Mouse (Mus musculus): ENCODE data around the gene Acyp1. TPM values are rescaled to one million over a fixed set of nuclear protein-coding genes. Genes with fewer than 3 reads are reported as not detected.

Acyp1 gene
- polyA plus RNA-seq, 1 experiment from 2014 or later = 33.6 TPM

GRCm38 (mm10) chr12:85233376-85234358 lies 54.6 kb downstream of the Acyp1 start:
- WGBS = 72% methylated on average over 21 of the region's 21 CpGs
- H3K4me2 ChIP-seq (replicated peaks; ENCODE audit: low read depth) = no peak overlapping the region
- no peak for ATAC-seq (ENCODE audit: low FRiP score, low TSS enrichment)

GRCm38 (mm10) chr12:85227876-85228599 lies 60.2 kb downstream of the Acyp1 start:
- no peak for DNase-seq (ENCODE audit: low spot score)
- no peak for ATAC-seq (ENCODE audit: low FRiP score, low TSS enrichment)
- Histone ChIP-seq H3K4me3 (ENCODE audit: low read depth, low read length) (no peak overlapping the region), H3K36me3 (ENCODE audit: control insufficient read depth, insufficient read depth, low read length) (peaks cover 15% of the 10 kb centered on the region), H3K4me1 (replicated peaks; ENCODE audit: control insufficient read depth, insufficient read depth) (no peaks in the 10 kb centered on the region), H3K27me3 (ENCODE audit: control insufficient read depth, insufficient read depth, low read length) (no peaks in the 10 kb centered on the region), H3K4me2 (replicated peaks; ENCODE audit: low read depth) (no peak overlapping the region), H3K9ac (ENCODE audit: low read length) (no peak overlapping the region), H3K27ac (replicated peaks) (no peak overlapping the region), H3K9me3 (ENCODE audit: control insufficient read depth, low read length) (no peaks in the 10 kb centered on the region)
- 67% methylated on average over 15 of the region's 15 CpGs for WGBS
- no peak for TF ChIP-seq EP300 (optimal IDR thresholded peaks at IDR 0.05)
- no peak for TF ChIP-seq CTCF (IDR thresholded peaks at IDR 0.05; ENCODE audit: low read depth)

More at GRCm38 (mm10) chr12:85233376-85234358, 54.6 kb downstream of the Acyp1 start:
- Histone ChIP-seq H3K27me3 (ENCODE audit: control insufficient read depth, insufficient read depth, low read length) (no peaks in the 10 kb centered on the region), H3K4me3 (ENCODE audit: low read depth, low read length) (no peak overlapping the region), H3K27ac (replicated peaks) (no peak overlapping the region), H3K36me3 (ENCODE audit: control insufficient read depth, insufficient read depth, low read length) (no peaks in the 10 kb centered on the region), H3K9me3 (ENCODE audit: control insufficient read depth, low read length) (no peaks in the 10 kb centered on the region), H3K9ac (ENCODE audit: low read length) (no peak overlapping the region), H3K4me1 (replicated peaks; ENCODE audit: control insufficient read depth, insufficient read depth) (no peaks in the 10 kb centered on the region)
- no peak for TF ChIP-seq CTCF (IDR thresholded peaks at IDR 0.05; ENCODE audit: low read depth)
- no peak for TF ChIP-seq EP300 (optimal IDR thresholded peaks at IDR 0.05)
- no peak for DNase-seq (ENCODE audit: low spot score)

- no peak overlapping the region for H3K9ac ChIP-seq (ENCODE audit: low read length)
- H3K27me3 ChIP-seq (ENCODE audit: control insufficient read depth, insufficient read depth, low read length) = no peaks in the 10 kb centered on the region
- DNase-seq (ENCODE audit: low spot score) = no peak
- no peaks in the 10 kb centered on the region for H3K4me1 ChIP-seq (replicated peaks; ENCODE audit: control insufficient read depth, insufficient read depth)
- no peak overlapping the region for H3K27ac ChIP-seq (replicated peaks)
- no peaks in the 10 kb centered on the region for H3K9me3 ChIP-seq (ENCODE audit: control insufficient read depth, low read length)
- TF ChIP-seq CTCF (IDR thresholded peaks at IDR 0.05; ENCODE audit: low read depth) = no peak
- no peak for TF ChIP-seq EP300 (optimal IDR thresholded peaks at IDR 0.05)
- H3K36me3 ChIP-seq (ENCODE audit: control insufficient read depth, insufficient read depth, low read length) = peaks cover 18% of the 10 kb centered on the region
- ATAC-seq (ENCODE audit: low FRiP score, low TSS enrichment) = no peak
- H3K4me3 ChIP-seq (ENCODE audit: low read depth, low read length) = no peak overlapping the region
- 49% methylated on average over 7 of the region's 7 CpGs for WGBS
- H3K4me2 ChIP-seq (replicated peaks; ENCODE audit: low read depth) = no peak overlapping the region
These were observed 61.0 kb downstream of the Acyp1 start for GRCm38 (mm10) chr12:85227227-85227626.

Small RNA genes within 50 kb of the gene (microRNA-seq; reads per million reads assigned to microRNA genes)
- gene Mir6938 = not detected

Other genes with a start within 250 kb of the Acyp1 start
- gene Prox2, start 177.7 kb downstream of the Acyp1 start, polyA plus RNA-seq (2015; fragmentation: Nextera tagmentation; extraction: Ambion mirVana) = 1.5 and 1.9 TPM in 2 replicates
- gene Dlst, start 177.6 kb downstream of the Acyp1 start, polyA plus RNA-seq (2015; fragmentation: Nextera tagmentation; extraction: Ambion mirVana) = 63.2 and 70.2 TPM in 2 replicates
- gene Rps6kl1, start 137.2 kb downstream of the Acyp1 start, polyA plus RNA-seq (2015; fragmentation: Nextera tagmentation; extraction: Ambion mirVana) = 0.65 and 0.75 TPM in 2 replicates
- gene Pgf, start 110.6 kb downstream of the Acyp1 start, polyA plus RNA-seq (2015; fragmentation: Nextera tagmentation; extraction: Ambion mirVana) = 3.0 and 3.5 TPM in 2 replicates
- 50.8 and 58.7 TPM in 2 replicates for gene Eif2b2, start 69.0 kb downstream of the Acyp1 start, polyA plus RNA-seq (2015; fragmentation: Nextera tagmentation; extraction: Ambion mirVana)
- 3.0 and 3.2 TPM in 2 replicates for gene Mlh3, start 17.8 kb downstream of the Acyp1 start, polyA plus RNA-seq (2015; fragmentation: Nextera tagmentation; extraction: Ambion mirVana)
- gene Zc2hc1c, start 153 bp upstream of the Acyp1 start, polyA plus RNA-seq (2015; fragmentation: Nextera tagmentation; extraction: Ambion mirVana) = 0.76 and 0.93 TPM in 2 replicates
- gene Nek9, start 50.9 kb upstream of the Acyp1 start, polyA plus RNA-seq (2015; fragmentation: Nextera tagmentation; extraction: Ambion mirVana) = 7.2 and 8.1 TPM in 2 replicates
- gene Tmed10, start 86.4 kb upstream of the Acyp1 start, polyA plus RNA-seq (2015; fragmentation: Nextera tagmentation; extraction: Ambion mirVana) = 351 and 370 TPM in 2 replicates
- 18.2 and 23.2 TPM in 2 replicates for gene Fos, start 185.5 kb upstream of the Acyp1 start, polyA plus RNA-seq (2015; fragmentation: Nextera tagmentation; extraction: Ambion mirVana)

Data from stomach, postnatal 0 days (tissue).